Mouse (Mus musculus) myocyte (in vitro differentiated cells): ENCODE results near the gene Stk36. TPM values are rescaled to one million over a fixed set of nuclear protein-coding genes. Genes with fewer than 3 reads are reported as not detected.

ENCODE experiments used
- H3K27me3 ChIP-seq: one replicate; pipeline ENCODE4 v1.6.1; 2011; ENCODE audit not compliant: control insufficient read depth, insufficient read depth, insufficient read length
- H3K36me3 ChIP-seq: one replicate; pipeline ENCODE4 v1.6.1; 2011; ENCODE audit not compliant: control insufficient read depth, insufficient read depth
- H3K4me2 ChIP-seq: one replicate; pipeline ENCODE4 v1.6.1; 2011; ENCODE audit warnings: low read depth, control low read depth
- H3K4me3 ChIP-seq: one replicate; pipeline ENCODE4 v1.5.1; 2011; ENCODE audit warnings: mild to moderate bottlenecking, control low read depth, moderate library complexity
- H3K79me2 ChIP-seq: one replicate; pipeline ENCODE4 v1.6.1; 2011; ENCODE audit not compliant: control insufficient read depth, insufficient read depth
- H3ac ChIP-seq: one replicate; pipeline ENCODE4 v1.6.1; 2011; ENCODE audit not compliant: control insufficient read depth, insufficient read length
- CEBPB ChIP-seq: IDR thresholded peaks from 2 replicates; pipeline ENCODE4 v1.6.1; 2011; ENCODE audit warnings: mild to moderate bottlenecking, moderate library complexity; ENCODE audit not compliant: poor library complexity, insufficient read depth, severe bottlenecking
- E2F4 ChIP-seq: IDR thresholded peaks from one replicate; pipeline ENCODE4 v1.6.1; 2011; ENCODE audit warnings: mild to moderate bottlenecking, control low read depth, moderate library complexity; ENCODE audit not compliant: insufficient read depth
- MAX ChIP-seq: IDR thresholded peaks from one replicate; pipeline ENCODE4 v1.6.1; 2011; ENCODE audit warnings: low read depth, mild to moderate bottlenecking, control low read depth
- MYOD1 ChIP-seq, 3 experiments: IDR thresholded peaks; one replicate each; pipeline ENCODE4 v1.6.1; 2011; ENCODE audit warnings: control low read depth in 2 of 3, low read depth in 2 of 3, mild to moderate bottlenecking in 2 of 3, moderate library complexity in 1 of 3; ENCODE audit not compliant: insufficient read length in 2 of 3, control insufficient read depth in 1 of 3
- MYOG ChIP-seq, 3 experiments: IDR thresholded peaks; one replicate each; pipeline ENCODE4 v1.6.1; 2011; ENCODE audit warnings: control low read depth in 2 of 3, low read depth in 2 of 3, mild to moderate bottlenecking in 2 of 3; ENCODE audit not compliant: insufficient read length in 2 of 3, control insufficient read depth in 1 of 3, insufficient read depth in 1 of 3
- POLR2A ChIP-seq: IDR thresholded peaks from one replicate; pipeline ENCODE4 v1.6.1; 2011; ENCODE audit warnings: low read depth, mild to moderate bottlenecking, control low read depth, moderate library complexity; ENCODE audit not compliant: insufficient read length
- POLR2AphosphoS2 ChIP-seq: IDR thresholded peaks from one replicate; pipeline ENCODE4 v1.6.1; 2011; ENCODE audit warnings: low read depth, control low read depth; ENCODE audit not compliant: insufficient read length
- REST ChIP-seq: IDR thresholded peaks from one replicate; pipeline ENCODE4 v1.6.1; 2011; ENCODE audit warnings: mild to moderate bottlenecking, control low read depth, moderate library complexity; ENCODE audit not compliant: insufficient read depth, insufficient read length
- SRF ChIP-seq: IDR thresholded peaks from one replicate; pipeline ENCODE4 v1.6.1; 2011; ENCODE audit warnings: low read depth; ENCODE audit not compliant: control insufficient read depth, insufficient read length
- TCF12 ChIP-seq: IDR thresholded peaks from one replicate; pipeline ENCODE4 v1.6.1; 2011; ENCODE audit warnings: mild to moderate bottlenecking, control low read depth; ENCODE audit not compliant: poor library complexity, insufficient read depth, severe bottlenecking
- TCF3 ChIP-seq: IDR thresholded peaks from one replicate; pipeline ENCODE4 v1.6.1; 2011; ENCODE audit warnings: low read depth, control low read depth; ENCODE audit not compliant: insufficient read length
- USF1 ChIP-seq: IDR thresholded peaks from one replicate; pipeline ENCODE4 v1.6.1; 2011; ENCODE audit warnings: low read depth, mild to moderate bottlenecking, control low read depth, moderate library complexity
- polyA plus RNA-seq: library from polyadenylated mRNA; unstranded; fragments of >200 nt; fragmentation: generic; extraction: Trizol; gene quantifications from one replicate; pipeline ENCODE4 v1.2.1, GENCODE M21; 2012; ENCODE audit warnings: missing spikeins

Stk36 gene
- polyA plus RNA-seq, 1 experiment = 5.2 TPM

GRCm38 (mm10) chr1:74632734-74633133 lies 31.5 kb downstream of the Stk36 start:
- Histone ChIP-seq H3K79me2 (no peaks in the 10 kb centered on the region), H3K27me3 (no peaks in the 10 kb centered on the region), H3ac (no peak overlapping the region), H3K4me2 (no peak overlapping the region), H3K4me3 (no peak overlapping the region), H3K36me3 (no peaks in the 10 kb centered on the region)
- TF ChIP-seq MYOG (IDR thresholded peaks at IDR 0.05; ENCODE audit: control insufficient read depth in 1 of 3, insufficient read depth in 1 of 3, insufficient read length in 2 of 3, low read depth in 2 of 3) = no peak
- no peak for TF ChIP-seq SRF
- no peak for TF ChIP-seq POLR2AphosphoS2
- no peak for TF ChIP-seq USF1
- TF ChIP-seq E2F4 = no peak
- TF ChIP-seq MYOD1 (IDR thresholded peaks at IDR 0.05; ENCODE audit: control insufficient read depth in 1 of 3, insufficient read length in 2 of 3, low read depth in 2 of 3) = no peak
- TF ChIP-seq MAX = no peak
- TF ChIP-seq CEBPB = no peak
- no peak for TF ChIP-seq TCF3
- no peak for TF ChIP-seq TCF12
- no peak for TF ChIP-seq REST

- no peak overlapping the region for H3K4me3 ChIP-seq
- TF ChIP-seq REST = no peak
- no peak for TF ChIP-seq E2F4
- no peak for TF ChIP-seq POLR2A
- TF ChIP-seq POLR2AphosphoS2 = no peak
- no peak for TF ChIP-seq MYOG (IDR thresholded peaks at IDR 0.05; ENCODE audit: control insufficient read depth in 1 of 3, insufficient read depth in 1 of 3, insufficient read length in 2 of 3, low read depth in 2 of 3)
- TF ChIP-seq MAX = no peak
- TF ChIP-seq USF1 = no peak
- no peaks in the 10 kb centered on the region for H3K36me3 ChIP-seq
- H3K27me3 ChIP-seq = peaks cover 5% of the 10 kb centered on the region
- no peaks in the 10 kb centered on the region for H3K79me2 ChIP-seq
- no peak overlapping the region for H3K4me2 ChIP-seq
- H3ac ChIP-seq = no peak overlapping the region
Observed at GRCm38 (mm10) chr1:74643524-74643923, 42.3 kb downstream of the Stk36 start.

GRCm38 (mm10) chr1:74643926-74644325 lies 42.7 kb downstream of the Stk36 start:
- Histone ChIP-seq H3K27me3 (peaks cover 5% of the 10 kb centered on the region), H3K79me2 (no peaks in the 10 kb centered on the region), H3ac (no peak overlapping the region), H3K4me2 (no peak overlapping the region), H3K4me3 (no peak overlapping the region), H3K36me3 (no peaks in the 10 kb centered on the region)
- TF ChIP-seq CEBPB (no peak), E2F4 (no peak), REST (no peak), POLR2A (no peak), MAX (no peak), POLR2AphosphoS2 (no peak), MYOD1 (IDR thresholded peaks at IDR 0.05; ENCODE audit: control insufficient read depth in 1 of 3, insufficient read length in 2 of 3, low read depth in 2 of 3) (no peak), TCF12 (no peak), USF1 (no peak), SRF (no peak)

- no peaks in the 10 kb centered on the region for H3K27me3 ChIP-seq
- H3ac ChIP-seq = peak within 1 kb of the TSS; percentile 20
- TF ChIP-seq TCF12 (no peak), MYOD1 (IDR thresholded peaks at IDR 0.05; ENCODE audit: control insufficient read depth in 1 of 3, insufficient read length in 2 of 3, low read depth in 2 of 3) (peak in 1 of 3 experiments; percentile 11), SRF (no peak), POLR2AphosphoS2 (peak; percentile 88), TCF3 (no peak), CEBPB (no peak), E2F4 (peak; percentile 70), MAX (peak; percentile 71), MYOG (IDR thresholded peaks at IDR 0.05; ENCODE audit: control insufficient read depth in 1 of 3, insufficient read depth in 1 of 3, insufficient read length in 2 of 3, low read depth in 2 of 3) (no peak), REST (no peak), POLR2A (peak; percentile 86), USF1 (no peak)
- peaks cover 43% of the 10 kb centered on the region for H3K79me2 ChIP-seq
- H3K4me2 ChIP-seq = peak within 1 kb of the TSS; percentile 94
- H3K4me3 ChIP-seq = peak within 1 kb of the TSS; percentile 68
- no peaks in the 10 kb centered on the region for H3K36me3 ChIP-seq
Observed at GRCm38 (mm10) chr1:74661448-74662195, 60.4 kb downstream of the Stk36 start, which contains the start of gene Ttll4. TSS of gene Ttll4 (plus strand) at chr1:74661745.

GRCm38 (mm10) chr1:74662253-74662865 lies 61.1 kb downstream of the Stk36 start:
- Histone ChIP-seq H3ac (peak overlapping the region; percentile 20), H3K36me3 (no peaks in the 10 kb centered on the region), H3K4me2 (peak overlapping the region; percentile 94), H3K79me2 (peaks cover 50% of the 10 kb centered on the region), H3K27me3 (no peaks in the 10 kb centered on the region), H3K4me3 (peak overlapping the region; percentile 68)
- TF ChIP-seq TCF12 (no peak), POLR2AphosphoS2 (no peak), MYOG (IDR thresholded peaks at IDR 0.05; ENCODE audit: control insufficient read depth in 1 of 3, insufficient read depth in 1 of 3, insufficient read length in 2 of 3, low read depth in 2 of 3) (no peak), MAX (no peak), TCF3 (no peak), POLR2A (no peak), MYOD1 (IDR thresholded peaks at IDR 0.05; ENCODE audit: control insufficient read depth in 1 of 3, insufficient read length in 2 of 3, low read depth in 2 of 3) (no peak), REST (no peak), USF1 (no peak), SRF (no peak), E2F4 (no peak), CEBPB (no peak)
